Mouse (Mus musculus) kidney, postnatal 36 days (tissue): Measurements from ENCODE around the gene Anxa7.

Experiments used
- DNase-seq, 2 experiments: peaks; one replicate each; pipeline ENCODE4 v3.0.0; 2021 to 2022; ENCODE audit warnings: mixed read lengths in 2 of 2

The Anxa7 gene

GRCm38 (mm10) chr14:20431726-20432125, 48.2 kb downstream of the Anxa7 start:
- no peak for DNase-seq

GRCm38 (mm10) chr14:20429833-20430232, 50.1 kb downstream of the Anxa7 start:
- no peak for DNase-seq

GRCm38 (mm10) chr14:20428593-20428992, 51.3 kb downstream of the Anxa7 start:
- no peak for DNase-seq

- DNase-seq, result no peak
Observed at GRCm38 (mm10) chr14:20423046-20423445, 56.9 kb downstream of the Anxa7 start.

GRCm38 (mm10) chr14:20422257-20422656, 57.7 kb downstream of the Anxa7 start:
- DNase-seq, result peak; percentile 19 to 31
